Comparison of ENCODE assay signal across 19 mouse cellular contexts in the genomic region with DNA sequence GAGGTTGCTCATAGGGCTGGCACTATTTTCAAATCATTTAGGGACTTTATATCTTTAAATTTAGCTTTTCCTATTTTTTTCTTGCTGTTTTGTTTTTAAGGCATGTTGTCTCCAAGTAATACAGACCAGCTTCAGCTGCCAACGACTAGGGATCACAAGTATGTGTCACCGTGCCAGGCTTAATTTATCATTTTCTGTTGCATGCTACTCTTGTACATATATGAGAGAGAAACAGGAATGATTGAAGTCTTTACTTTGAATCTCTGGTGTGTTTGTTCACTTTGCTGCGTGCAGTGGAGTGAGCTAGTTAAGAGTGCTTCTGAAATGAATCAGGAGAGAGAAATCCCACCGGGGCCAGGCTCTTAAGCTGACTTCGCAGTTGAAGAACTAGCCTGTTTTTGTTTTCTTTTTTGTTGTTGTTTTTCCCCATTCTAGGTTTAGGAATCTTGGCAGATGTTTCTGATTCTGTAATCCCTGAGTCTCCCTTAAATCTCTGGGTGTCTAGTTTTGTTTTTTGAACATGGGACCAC. TPM values are rescaled to one million over a fixed set of nuclear protein-coding genes. Genes with fewer than 3 reads are reported as not detected.
DNase-seq lines count a peak whose midpoint lies in the region; ATAC-seq and TF ChIP-seq lines count a peak whose summit lies in the region.
"Had no signal": no experiment of that assay in that cellular context is flagged by ENCODE, and none has a peak within 500 bp of the region (broad histone marks: within the 10 kb centered on the region; RNA-seq: fewer than 3 reads in every experiment).

No protein-coding gene starts in this region.

- DNase-seq in hindbrain, embryonic 10.5 days (ENCODE audit: low spot score) = no peak
- DNase-seq in lung, postnatal 36 days = peak; percentile 13
- no peak for DNase-seq in lung, postnatal 25 days (ENCODE audit: low spot score)
- DNase-seq in NIH3T3 (ENCODE audit: low read depth) = peak; percentile 72
- DNase-seq: adrenal gland, postnatal 10 days; cerebellum, adult 11-12 months; cerebellum, adult 9-10 months; cerebellum, postnatal 25 days; gastrocnemius, postnatal 14 days; heart, adult 2 months had no signal

- ATAC-seq in hindbrain, embryonic 13.5 days (ENCODE audit: low FRiP score) = no peak
- ATAC-seq in frontal cortex, adult (ENCODE audit: low TSS enrichment) = no peak
- ATAC-seq: forebrain, embryonic 14.5 days; intestine, embryonic 15.5 days had no signal

- H3K9me3 ChIP-seq in hindbrain, embryonic 13.5 days = no peaks in the 10 kb centered on the region
- H3K9me3 ChIP-seq in hindbrain, embryonic 10.5 days = no peaks in the 10 kb centered on the region
- H3K9me3 ChIP-seq: embryonic facial prominence, embryonic 13.5 days; intestine, embryonic 15.5 days had no signal

- WGBS in hindbrain, embryonic 13.5 days = 52% methylated on average over 5 of the region's 5 CpGs
- 79% methylated on average over 5 of the region's 5 CpGs for WGBS in hindbrain, embryonic 10.5 days

- no peak for TF ChIP-seq CTCF in embryonic fibroblast, embryonic 13.5 days (IDR thresholded peaks at IDR 0.05; ENCODE audit: borderline replicate concordance, insufficient read depth, low read length)

- H3K36me3 ChIP-seq in hindbrain, embryonic 13.5 days = no peaks in the 10 kb centered on the region
- H3K36me3 ChIP-seq in hindbrain, embryonic 10.5 days = peaks cover 11% of the 10 kb centered on the region; the same call in 1 of the 2 replicates
- H3K36me3 ChIP-seq: intestine, embryonic 15.5 days had no signal

- no peak overlapping the region for H3K4me2 ChIP-seq in hindbrain, embryonic 13.5 days
- H3K4me2 ChIP-seq: embryonic facial prominence, embryonic 13.5 days; heart, embryonic 11.5 days; intestine, embryonic 15.5 days had no signal

- H3K4me1 ChIP-seq in hindbrain, embryonic 13.5 days (replicated peaks) = peaks cover 36% of the 10 kb centered on the region
- peaks cover 5% of the 10 kb centered on the region; the same call in 1 of the 2 replicates for H3K4me1 ChIP-seq in hindbrain, embryonic 10.5 days (replicated peaks)
- H3K4me1 ChIP-seq in embryonic fibroblast, embryonic 13.5 days (ENCODE audit: control insufficient read depth, insufficient read depth, low read length) = peaks cover 7% of the 10 kb centered on the region; the same call in 1 of the 2 replicates

- no peaks in the 10 kb centered on the region for H3K27me3 ChIP-seq in hindbrain, embryonic 13.5 days
- no peaks in the 10 kb centered on the region for H3K27me3 ChIP-seq in hindbrain, embryonic 10.5 days (ENCODE audit: insufficient read depth, poor library complexity, severe bottlenecking)
- H3K27me3 ChIP-seq: embryonic facial prominence, embryonic 13.5 days; intestine, embryonic 15.5 days had no signal

- no peak for TF ChIP-seq POLR2A in embryonic fibroblast, embryonic 13.5 days (IDR thresholded peaks at IDR 0.05; ENCODE audit: low read depth, low read length)

- 0 out of 2 replicates have a peak overlapping the region, but pooled peaks have one; percentile 13 for H3K27ac ChIP-seq in hindbrain, embryonic 13.5 days
- H3K27ac ChIP-seq in hindbrain, embryonic 10.5 days = no peak overlapping the region
- peak overlapping the region; percentile 35; the same call in 1 of the 2 replicates for H3K27ac ChIP-seq in embryonic fibroblast, embryonic 13.5 days (ENCODE audit: insufficient read depth, low read length)
- H3K27ac ChIP-seq: embryonic facial prominence, embryonic 13.5 days; forebrain, embryonic 10.5 days; heart, adult 2 months; intestine, embryonic 15.5 days had no signal

- H3K4me3 ChIP-seq in hindbrain, embryonic 13.5 days = no peak overlapping the region
- no peak overlapping the region for H3K4me3 ChIP-seq in hindbrain, embryonic 10.5 days
- H3K4me3 ChIP-seq in embryonic fibroblast, embryonic 13.5 days (ENCODE audit: insufficient read depth, low read length) = no peak overlapping the region
- H3K4me3 ChIP-seq: embryonic facial prominence, embryonic 13.5 days; erythroblast, embryonic 14.5 days; forebrain, embryonic 10.5 days; heart, adult 2 months; intestine, embryonic 15.5 days had no signal

- no peak overlapping the region for H3K9ac ChIP-seq in hindbrain, embryonic 13.5 days
- H3K9ac ChIP-seq: embryonic facial prominence, embryonic 13.5 days; intestine, embryonic 15.5 days had no signal

RNA-seq across cellular contexts. Expression of a gene that starts 27.6 kb away (rescaled TPM):
- polyA plus RNA-seq in hindbrain, embryonic 13.5 days (2015; fragmentation: Nextera tagmentation; extraction: Ambion mirVana) = 17.4 and 18.8 TPM in 2 replicates
- polyA plus RNA-seq in hindbrain, embryonic 10.5 days (2016; fragmentation: Nextera tagmentation; extraction: Ambion mirVana) = 19.7 and 26.5 TPM in 2 replicates
- polyA plus RNA-seq in embryonic fibroblast, embryonic 13.5 days (2011; ENCODE audit: insufficient read length, low read depth, missing spikeins) = 60.0 and 82.2 TPM in 2 replicates

Comparison
In these comparisons a context has a peak if more than half of its experiments do, and no peak if none do; other contexts are left out.
1. DNase-seq: peak in lung, postnatal 36 days (single experiment) and NIH3T3 (single experiment); none in hindbrain, embryonic 10.5 days (single experiment) and lung, postnatal 25 days (single experiment).